Mouse (Mus musculus): Measurements from ENCODE around the gene Pkdcc. TPM values are rescaled to one million over a fixed set of nuclear protein-coding genes. Genes with fewer than 3 reads are reported as not detected.

Gene Pkdcc
- total RNA-seq, 2 experiments from 2014 or later: 37.9 to 116 TPM

GRCm38 (mm10) chr17:83244502-83244901 lies 29.4 kb downstream of the Pkdcc start:
- no peak for DNase-seq (ENCODE audit: low spot score in 2 of 2)

GRCm38 (mm10) chr17:83245460-83245859 lies 30.4 kb downstream of the Pkdcc start:
- no peak for DNase-seq (ENCODE audit: low spot score in 2 of 2)

- DNase-seq (ENCODE audit: low spot score in 2 of 2): no peak
Observed at GRCm38 (mm10) chr17:83246090-83246489, 31.0 kb downstream of the Pkdcc start.

DNA sequence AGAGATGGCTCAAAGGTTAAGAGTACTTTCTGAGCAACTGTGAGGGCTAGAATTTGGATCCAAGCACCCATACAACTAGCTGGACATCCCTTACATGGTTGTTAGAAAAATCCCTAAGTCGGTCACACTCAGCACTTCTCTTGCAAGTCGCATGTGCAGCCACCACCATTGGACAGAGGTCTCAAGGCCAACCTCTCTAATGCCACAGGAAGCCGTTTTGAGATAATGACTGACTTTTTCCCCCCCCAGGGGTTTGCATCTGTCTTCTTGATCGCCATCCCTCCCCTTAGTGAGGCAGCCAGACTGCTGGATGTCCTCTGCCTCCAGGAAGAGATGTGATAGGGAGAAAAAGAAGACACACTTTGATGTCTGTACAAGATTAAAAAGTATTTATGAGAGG lies 32.1 kb downstream of the Pkdcc start:
- no peak for DNase-seq (ENCODE audit: low spot score in 2 of 2)

GRCm38 (mm10) chr17:83248467-83248866 lies 33.4 kb downstream of the Pkdcc start:
- DNase-seq (ENCODE audit: low spot score in 2 of 2): no peak

GRCm38 (mm10) chr17:83250903-83251526 lies 35.9 kb downstream of the Pkdcc start:
- DNase-seq (ENCODE audit: low spot score in 2 of 2): no peak

DNA sequence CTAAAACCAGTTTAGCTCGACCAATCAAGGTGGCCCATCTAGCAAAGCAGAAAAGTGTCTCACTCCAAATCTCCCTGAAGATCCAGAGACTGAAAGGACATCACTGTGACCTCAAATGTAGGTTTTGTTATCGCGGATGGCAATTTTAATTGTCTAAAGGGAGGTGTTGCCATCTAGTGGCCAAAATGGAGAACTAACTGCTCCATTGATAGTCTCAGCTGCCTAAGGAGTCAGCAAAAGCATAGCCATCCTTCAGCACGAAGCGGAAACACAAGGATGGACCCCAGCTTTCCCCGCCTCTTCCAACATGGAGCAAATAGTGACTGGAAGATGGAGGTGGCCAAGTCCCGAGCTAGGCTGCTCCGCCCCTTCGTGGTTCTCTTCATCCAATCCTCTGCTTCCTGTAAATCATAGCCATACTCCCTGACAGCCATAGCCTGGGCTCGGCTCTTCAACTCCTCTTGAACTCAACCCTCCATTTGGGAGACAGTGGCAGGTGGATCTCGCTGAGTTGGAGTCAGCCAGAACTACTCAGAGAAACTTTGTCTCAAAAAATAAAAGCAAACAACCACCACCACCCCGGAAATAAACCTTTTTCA lies 38.1 kb downstream of the Pkdcc start:
- DNase-seq (ENCODE audit: low spot score in 2 of 2): peak; percentile 24 to 44

GRCm38 (mm10) chr17:83267202-83268128 lies 52.4 kb downstream of the Pkdcc start:
- peak in 1 of 2 experiments; percentile 49 for DNase-seq (ENCODE audit: low spot score in 2 of 2)

DNA sequence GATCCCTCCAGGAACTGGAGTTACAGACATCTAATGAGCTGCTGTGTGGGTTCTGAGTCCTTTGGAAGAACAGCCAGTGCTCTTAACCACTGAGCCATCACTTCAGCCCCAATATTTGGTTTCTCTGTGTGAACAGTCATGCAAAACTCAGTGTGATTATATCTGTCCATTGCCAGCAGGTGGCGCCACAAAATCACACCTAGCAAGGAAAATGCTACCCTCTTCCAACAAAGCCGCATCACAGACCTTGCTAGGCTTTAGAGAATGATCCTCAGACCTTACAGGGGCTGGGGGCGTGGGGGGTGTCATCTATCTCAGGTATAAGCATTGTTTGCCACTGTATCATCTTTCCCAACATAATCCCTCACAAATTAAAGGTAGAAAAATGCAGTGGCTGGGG lies 56.4 kb downstream of the Pkdcc start:
- DNase-seq (ENCODE audit: low spot score in 2 of 2): peak; percentile 83 to 94

- DNase-seq (ENCODE audit: low spot score in 2 of 2): no peak
Observed at GRCm38 (mm10) chr17:83272641-83273040, 57.5 kb downstream of the Pkdcc start.

DNA sequence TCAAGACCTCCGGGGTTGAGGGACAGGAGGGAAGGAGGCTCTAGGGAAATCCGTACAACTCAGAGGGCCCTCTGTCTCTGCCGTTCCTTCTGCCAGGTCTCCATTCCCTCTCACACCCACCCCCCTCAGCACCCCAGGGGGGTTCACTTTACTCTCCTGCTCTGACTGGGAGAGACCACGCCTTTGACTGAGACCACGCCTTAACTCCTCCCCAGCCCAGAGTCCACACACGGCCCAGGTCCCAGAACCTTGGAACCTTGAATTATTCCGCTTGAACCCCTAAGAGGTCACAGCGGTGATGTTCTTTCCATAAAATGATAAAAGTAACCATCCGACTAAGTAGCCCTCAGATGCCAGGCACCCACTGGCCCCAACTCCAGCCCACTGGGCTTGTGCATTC lies 58.5 kb downstream of the Pkdcc start:
- no peak for DNase-seq (ENCODE audit: low spot score in 2 of 2)

- no peak for DNase-seq (ENCODE audit: low spot score in 2 of 2)
Observed at GRCm38 (mm10) chr17:83274101-83274500, 59.0 kb downstream of the Pkdcc start.

Other genes starting within 250 kb of the Pkdcc start
- gene Eml4, start 135.6 kb downstream of the Pkdcc start, total RNA-seq (2021): 10 to 100 TPM; 11.7 to 18.7 TPM

All from adrenal gland, adult 18-20 months (tissue).